Mouse (Mus musculus): ENCODE results near the gene Nosip. TPM values are rescaled to one million over a fixed set of nuclear protein-coding genes. Genes with fewer than 3 reads are reported as not detected.
A peak's percentile ranks its signal among the peaks of the same experiment; 100 is the strongest.

Gene Nosip
- 68.2 and 68.9 TPM in 2 replicates for polyA plus RNA-seq (2012; ENCODE audit: insufficient read depth, insufficient read length, missing spikeins)

GRCm38 (mm10) chr7:45062239-45062835 is at the start of gene Nosip, which contains the start of gene Prrg2:
Nosip (plus strand) TSS chr7:45062429.
Prrg2 (minus strand) TSS chr7:45062677.
- Histone ChIP-seq H3K4me1 (ENCODE audit: control insufficient read depth, insufficient read depth, low read length) (peaks cover 17% of the 10 kb centered on the region), H3K27ac (ENCODE audit: insufficient read depth, low read depth, low read length) (peak within 1 kb of the TSS; percentile 95), H3K4me3 (ENCODE audit: insufficient read depth, low read length) (peak within 1 kb of the TSS; percentile 95)
- TF ChIP-seq POLR2A (IDR thresholded peaks at IDR 0.05; ENCODE audit: borderline replicate concordance, low read depth, low read length) (no peak), CTCF (IDR thresholded peaks at IDR 0.05; ENCODE audit: low read depth, low read length) (no peak)

GRCm38 (mm10) chr7:45012824-45013223 is 49.4 kb upstream of the Nosip start:
- Histone ChIP-seq H3K27ac (ENCODE audit: insufficient read depth, low read depth, low read length) (no peak overlapping the region), H3K4me3 (ENCODE audit: insufficient read depth, low read length) (no peak overlapping the region), H3K4me1 (ENCODE audit: control insufficient read depth, insufficient read depth, low read length) (peaks cover 5% of the 10 kb centered on the region)
- TF ChIP-seq CTCF (IDR thresholded peaks at IDR 0.05; ENCODE audit: low read depth, low read length): no peak
- TF ChIP-seq POLR2A (IDR thresholded peaks at IDR 0.05; ENCODE audit: borderline replicate concordance, low read depth, low read length): no peak

- H3K27ac ChIP-seq (ENCODE audit: insufficient read depth, low read depth, low read length): no peak overlapping the region
- H3K4me1 ChIP-seq (ENCODE audit: control insufficient read depth, insufficient read depth, low read length): peaks cover 8% of the 10 kb centered on the region
- H3K4me3 ChIP-seq (ENCODE audit: insufficient read depth, low read length): no peak overlapping the region
- TF ChIP-seq POLR2A (IDR thresholded peaks at IDR 0.05; ENCODE audit: borderline replicate concordance, low read depth, low read length) (no peak), CTCF (IDR thresholded peaks at IDR 0.05; ENCODE audit: low read depth, low read length) (no peak)
Observed at GRCm38 (mm10) chr7:45013366-45014095, 48.7 kb upstream of the Nosip start.

- H3K27ac ChIP-seq (ENCODE audit: insufficient read depth, low read depth, low read length): no peak overlapping the region
- H3K4me1 ChIP-seq (ENCODE audit: control insufficient read depth, insufficient read depth, low read length): peaks cover 14% of the 10 kb centered on the region
- TF ChIP-seq POLR2A (IDR thresholded peaks at IDR 0.05; ENCODE audit: borderline replicate concordance, low read depth, low read length): no peak
- TF ChIP-seq CTCF (IDR thresholded peaks at IDR 0.05; ENCODE audit: low read depth, low read length): no peak
- H3K4me3 ChIP-seq (ENCODE audit: insufficient read depth, low read length): no peak overlapping the region
Observed at GRCm38 (mm10) chr7:45014096-45014451, 48.2 kb upstream of the Nosip start.

- Histone ChIP-seq H3K4me1 (ENCODE audit: control insufficient read depth, insufficient read depth, low read length) (peaks cover 20% of the 10 kb centered on the region), H3K27ac (ENCODE audit: insufficient read depth, low read depth, low read length) (peak overlapping the region; percentile 66), H3K4me3 (ENCODE audit: insufficient read depth, low read length) (peak overlapping the region; percentile 69)
- TF ChIP-seq POLR2A (IDR thresholded peaks at IDR 0.05; ENCODE audit: borderline replicate concordance, low read depth, low read length) (no peak), CTCF (IDR thresholded peaks at IDR 0.05; ENCODE audit: low read depth, low read length) (no peak)
Observed at GRCm38 (mm10) chr7:45015344-45015956, 46.8 kb upstream of the Nosip start.

GRCm38 (mm10) chr7:45015957-45016612 is 46.1 kb upstream of the Nosip start, which contains the start of gene Scaf1:
Scaf1 (minus strand) TSS chr7:45016363.
- H3K27ac ChIP-seq (ENCODE audit: insufficient read depth, low read depth, low read length): peak within 1 kb of the TSS; percentile 91
- peaks cover 20% of the 10 kb centered on the region for H3K4me1 ChIP-seq (ENCODE audit: control insufficient read depth, insufficient read depth, low read length)
- TF ChIP-seq POLR2A (IDR thresholded peaks at IDR 0.05; ENCODE audit: borderline replicate concordance, low read depth, low read length) (no peak), CTCF (IDR thresholded peaks at IDR 0.05; ENCODE audit: low read depth, low read length) (no peak)
- peak within 1 kb of the TSS; percentile 69 for H3K4me3 ChIP-seq (ENCODE audit: insufficient read depth, low read length)

GRCm38 (mm10) chr7:45016761-45017160 is 45.5 kb upstream of the Nosip start:
- H3K4me3 ChIP-seq (ENCODE audit: insufficient read depth, low read length): peak overlapping the region; percentile 69
- H3K27ac ChIP-seq (ENCODE audit: insufficient read depth, low read depth, low read length): peak overlapping the region; percentile 91
- no peak for TF ChIP-seq CTCF (IDR thresholded peaks at IDR 0.05; ENCODE audit: low read depth, low read length)
- TF ChIP-seq POLR2A (IDR thresholded peaks at IDR 0.05; ENCODE audit: borderline replicate concordance, low read depth, low read length): no peak
- H3K4me1 ChIP-seq (ENCODE audit: control insufficient read depth, insufficient read depth, low read length): peaks cover 20% of the 10 kb centered on the region

- TF ChIP-seq CTCF (IDR thresholded peaks at IDR 0.05; ENCODE audit: low read depth, low read length) (no peak), POLR2A (IDR thresholded peaks at IDR 0.05; ENCODE audit: borderline replicate concordance, low read depth, low read length) (0 out of 2 replicates have a peak, but pooled peaks have one; percentile 49)
- Histone ChIP-seq H3K4me1 (ENCODE audit: control insufficient read depth, insufficient read depth, low read length) (peaks cover 20% of the 10 kb centered on the region), H3K4me3 (ENCODE audit: insufficient read depth, low read length) (peak within 1 kb of the TSS; percentile 69), H3K27ac (ENCODE audit: insufficient read depth, low read depth, low read length) (peak within 1 kb of the TSS; percentile 91)
Observed at GRCm38 (mm10) chr7:45017242-45018061, 44.8 kb upstream of the Nosip start, which contains the start of gene Rras. Rras (plus strand) TSS chr7:45017961.
